Mouse (Mus musculus): ENCODE results near the gene Lmtk3.

The Lmtk3 gene

GRCm38 (mm10) chr7:45783511-45784091 lies at the start of gene Lmtk3:
Lmtk3 (plus strand) TSS chr7:45783738.
- peak; percentile 78 for DNase-seq (ENCODE audit: low spot score)

- DNase-seq (ENCODE audit: low spot score), result peak; percentile 84
Observed at GRCm38 (mm10) chr7:45739162-45739763, 44.3 kb upstream of the Lmtk3 start.

- DNase-seq (ENCODE audit: low spot score), result no peak
Observed at GRCm38 (mm10) chr7:45739820-45740219, 43.7 kb upstream of the Lmtk3 start.

GRCm38 (mm10) chr7:45741308-45741707 lies 42.2 kb upstream of the Lmtk3 start:
- DNase-seq (ENCODE audit: low spot score), result no peak

- DNase-seq (ENCODE audit: low spot score), result no peak
Observed at GRCm38 (mm10) chr7:45741777-45742176, 41.8 kb upstream of the Lmtk3 start.

GRCm38 (mm10) chr7:45742338-45742737 lies 41.2 kb upstream of the Lmtk3 start:
- DNase-seq (ENCODE audit: low spot score), result no peak

- peak; percentile 88 for DNase-seq (ENCODE audit: low spot score)
Observed at GRCm38 (mm10) chr7:45744387-45744786, 39.2 kb upstream of the Lmtk3 start.

- no peak for DNase-seq (ENCODE audit: low spot score)
Observed at GRCm38 (mm10) chr7:45746518-45746917, 37.0 kb upstream of the Lmtk3 start.

GRCm38 (mm10) chr7:45747450-45747849 lies 36.1 kb upstream of the Lmtk3 start:
- DNase-seq (ENCODE audit: low spot score), result no peak

GRCm38 (mm10) chr7:45748110-45748509 lies 35.4 kb upstream of the Lmtk3 start:
- DNase-seq (ENCODE audit: low spot score), result no peak

GRCm38 (mm10) chr7:45749401-45749800 lies 34.1 kb upstream of the Lmtk3 start:
- no peak for DNase-seq (ENCODE audit: low spot score)

- no peak for DNase-seq (ENCODE audit: low spot score)
Observed at GRCm38 (mm10) chr7:45750162-45750561, 33.4 kb upstream of the Lmtk3 start.

- DNase-seq (ENCODE audit: low spot score), result no peak
Observed at GRCm38 (mm10) chr7:45755703-45756102, 27.8 kb upstream of the Lmtk3 start.

GRCm38 (mm10) chr7:45759400-45759799 lies 24.1 kb upstream of the Lmtk3 start:
- peak; percentile 11 for DNase-seq (ENCODE audit: low spot score)

- DNase-seq (ENCODE audit: low spot score), result no peak
Observed at GRCm38 (mm10) chr7:45760151-45760550, 23.4 kb upstream of the Lmtk3 start.

- DNase-seq (ENCODE audit: low spot score), result no peak
Observed at GRCm38 (mm10) chr7:45765995-45766394, 17.5 kb upstream of the Lmtk3 start.

GRCm38 (mm10) chr7:45766764-45767163 lies 16.8 kb upstream of the Lmtk3 start:
- no peak for DNase-seq (ENCODE audit: low spot score)

- no peak for DNase-seq (ENCODE audit: low spot score)
Observed at GRCm38 (mm10) chr7:45767500-45767899, 16.0 kb upstream of the Lmtk3 start.

- no peak for DNase-seq (ENCODE audit: low spot score)
Observed at GRCm38 (mm10) chr7:45770427-45771082, 13.0 kb upstream of the Lmtk3 start.

GRCm38 (mm10) chr7:45771101-45771500 lies 12.4 kb upstream of the Lmtk3 start:
- no peak for DNase-seq (ENCODE audit: low spot score)

- no peak for DNase-seq (ENCODE audit: low spot score)
Observed at GRCm38 (mm10) chr7:45775237-45775636, 8.3 kb upstream of the Lmtk3 start.

- DNase-seq (ENCODE audit: low spot score), result peak; percentile 51
Observed at GRCm38 (mm10) chr7:45779081-45779641, 4.4 kb upstream of the Lmtk3 start.

GRCm38 (mm10) chr7:45782271-45782670 lies 1.3 kb upstream of the Lmtk3 start:
- no peak for DNase-seq (ENCODE audit: low spot score)

Data from embryo, embryonic 10 days (tissue).